Mouse (Mus musculus): ENCODE data around the gene Cacna1s. TPM values are rescaled to one million over a fixed set of nuclear protein-coding genes. Genes with fewer than 3 reads are reported as not detected.

The Cacna1s gene
- polyA plus RNA-seq, 1 experiment from 2014 or later: not detected

GRCm38 (mm10) chr1:136109464-136109863 is 56.9 kb downstream of the Cacna1s start:
- H3K9me3 ChIP-seq (ENCODE audit: control insufficient read depth, low read length): no peaks in the 10 kb centered on the region
- ATAC-seq (ENCODE audit: low FRiP score, low TSS enrichment): no peak
- WGBS: 95% methylated on average over 2 of the region's 2 CpGs
- no peaks in the 10 kb centered on the region for H3K27me3 ChIP-seq (ENCODE audit: control insufficient read depth, insufficient read depth, low read length)
- H3K9ac ChIP-seq (replicated peaks; ENCODE audit: low read length): no peak overlapping the region
- H3K4me1 ChIP-seq (ENCODE audit: control insufficient read depth, insufficient read depth, low read length): no peaks in the 10 kb centered on the region
- no peak for DNase-seq
- no peak overlapping the region for H3K4me3 ChIP-seq (replicated peaks; ENCODE audit: low read depth, low read length)
- no peak overlapping the region for H3K4me2 ChIP-seq (ENCODE audit: low read length)
- H3K36me3 ChIP-seq (ENCODE audit: control insufficient read depth, insufficient read depth, low read length): no peaks in the 10 kb centered on the region
- no peak overlapping the region for H3K27ac ChIP-seq (replicated peaks; ENCODE audit: low read depth, low read length)

- H3K4me1 ChIP-seq (ENCODE audit: control insufficient read depth, insufficient read depth, low read length): no peaks in the 10 kb centered on the region
- H3K36me3 ChIP-seq (ENCODE audit: control insufficient read depth, insufficient read depth, low read length): no peaks in the 10 kb centered on the region
- no peak overlapping the region for H3K4me2 ChIP-seq (ENCODE audit: low read length)
- H3K27ac ChIP-seq (replicated peaks; ENCODE audit: low read depth, low read length): no peak overlapping the region
- DNase-seq (peak; percentile 71), ATAC-seq (ENCODE audit: low FRiP score, low TSS enrichment) (no peak)
- no peaks in the 10 kb centered on the region for H3K27me3 ChIP-seq (ENCODE audit: control insufficient read depth, insufficient read depth, low read length)
- no peak overlapping the region for H3K4me3 ChIP-seq (replicated peaks; ENCODE audit: low read depth, low read length)
- no peak overlapping the region for H3K9ac ChIP-seq (replicated peaks; ENCODE audit: low read length)
- 26% methylated on average over 3 of the region's 3 CpGs for WGBS
- H3K9me3 ChIP-seq (ENCODE audit: control insufficient read depth, low read length): no peaks in the 10 kb centered on the region
Observed at GRCm38 (mm10) chr1:136116183-136116582, 63.6 kb downstream of the Cacna1s start.

GRCm38 (mm10) chr1:136117069-136117468 is 64.5 kb downstream of the Cacna1s start:
- H3K4me2 ChIP-seq (ENCODE audit: low read length): no peak overlapping the region
- no peak overlapping the region for H3K4me3 ChIP-seq (replicated peaks; ENCODE audit: low read depth, low read length)
- DNase-seq (no peak), ATAC-seq (ENCODE audit: low FRiP score, low TSS enrichment) (no peak)
- H3K4me1 ChIP-seq (ENCODE audit: control insufficient read depth, insufficient read depth, low read length): no peaks in the 10 kb centered on the region
- H3K9me3 ChIP-seq (ENCODE audit: control insufficient read depth, low read length): no peaks in the 10 kb centered on the region
- no peaks in the 10 kb centered on the region for H3K27me3 ChIP-seq (ENCODE audit: control insufficient read depth, insufficient read depth, low read length)
- H3K36me3 ChIP-seq (ENCODE audit: control insufficient read depth, insufficient read depth, low read length): no peaks in the 10 kb centered on the region
- WGBS: 86% methylated on average over 9 of the region's 9 CpGs
- no peak overlapping the region for H3K27ac ChIP-seq (replicated peaks; ENCODE audit: low read depth, low read length)
- H3K9ac ChIP-seq (replicated peaks; ENCODE audit: low read length): no peak overlapping the region

- peak; percentile 49 for DNase-seq
- Histone ChIP-seq H3K36me3 (ENCODE audit: control insufficient read depth, insufficient read depth, low read length) (no peaks in the 10 kb centered on the region), H3K4me1 (ENCODE audit: control insufficient read depth, insufficient read depth, low read length) (no peaks in the 10 kb centered on the region), H3K27me3 (ENCODE audit: control insufficient read depth, insufficient read depth, low read length) (no peaks in the 10 kb centered on the region), H3K9ac (replicated peaks; ENCODE audit: low read length) (no peak overlapping the region), H3K4me2 (ENCODE audit: low read length) (no peak overlapping the region), H3K9me3 (ENCODE audit: control insufficient read depth, low read length) (no peaks in the 10 kb centered on the region), H3K4me3 (replicated peaks; ENCODE audit: low read depth, low read length) (no peak overlapping the region), H3K27ac (replicated peaks; ENCODE audit: low read depth, low read length) (no peak overlapping the region)
- ATAC-seq (ENCODE audit: low FRiP score, low TSS enrichment): 0 out of 2 replicates have a peak, but pooled peaks have one; percentile 17
- WGBS: 37% methylated on average over 8 of the region's 8 CpGs
Observed at GRCm38 (mm10) chr1:136118875-136119274, 66.3 kb downstream of the Cacna1s start.

GRCm38 (mm10) chr1:136119571-136120262 is 67.2 kb downstream of the Cacna1s start:
- Histone ChIP-seq H3K36me3 (ENCODE audit: control insufficient read depth, insufficient read depth, low read length) (no peaks in the 10 kb centered on the region), H3K27ac (replicated peaks; ENCODE audit: low read depth, low read length) (no peak overlapping the region), H3K4me3 (replicated peaks; ENCODE audit: low read depth, low read length) (no peak overlapping the region), H3K4me1 (ENCODE audit: control insufficient read depth, insufficient read depth, low read length) (no peaks in the 10 kb centered on the region), H3K27me3 (ENCODE audit: control insufficient read depth, insufficient read depth, low read length) (no peaks in the 10 kb centered on the region), H3K4me2 (ENCODE audit: low read length) (no peak overlapping the region), H3K9me3 (ENCODE audit: control insufficient read depth, low read length) (no peaks in the 10 kb centered on the region), H3K9ac (replicated peaks; ENCODE audit: low read length) (no peak overlapping the region)
- no peak for DNase-seq
- 69% methylated on average over 7 of the region's 7 CpGs for WGBS
- no peak for ATAC-seq (ENCODE audit: low FRiP score, low TSS enrichment)

GRCm38 (mm10) chr1:136120263-136120603 is 67.7 kb downstream of the Cacna1s start:
- Histone ChIP-seq H3K4me1 (ENCODE audit: control insufficient read depth, insufficient read depth, low read length) (no peaks in the 10 kb centered on the region), H3K27me3 (ENCODE audit: control insufficient read depth, insufficient read depth, low read length) (no peaks in the 10 kb centered on the region), H3K9ac (replicated peaks; ENCODE audit: low read length) (no peak overlapping the region), H3K36me3 (ENCODE audit: control insufficient read depth, insufficient read depth, low read length) (no peaks in the 10 kb centered on the region), H3K9me3 (ENCODE audit: control insufficient read depth, low read length) (no peaks in the 10 kb centered on the region), H3K27ac (replicated peaks; ENCODE audit: low read depth, low read length) (no peak overlapping the region), H3K4me3 (replicated peaks; ENCODE audit: low read depth, low read length) (no peak overlapping the region), H3K4me2 (ENCODE audit: low read length) (no peak overlapping the region)
- DNase-seq (no peak), ATAC-seq (ENCODE audit: low FRiP score, low TSS enrichment) (no peak)
- 83% methylated on average over 1 of the region's 1 CpGs for WGBS

- WGBS: 51% methylated on average over 6 of the region's 6 CpGs
- ATAC-seq (ENCODE audit: low FRiP score, low TSS enrichment) (no peak), DNase-seq (no peak)
- Histone ChIP-seq H3K4me1 (ENCODE audit: control insufficient read depth, insufficient read depth, low read length) (no peaks in the 10 kb centered on the region), H3K9me3 (ENCODE audit: control insufficient read depth, low read length) (no peaks in the 10 kb centered on the region), H3K36me3 (ENCODE audit: control insufficient read depth, insufficient read depth, low read length) (no peaks in the 10 kb centered on the region), H3K27me3 (ENCODE audit: control insufficient read depth, insufficient read depth, low read length) (no peaks in the 10 kb centered on the region), H3K9ac (replicated peaks; ENCODE audit: low read length) (no peak overlapping the region), H3K4me2 (ENCODE audit: low read length) (no peak overlapping the region), H3K27ac (replicated peaks; ENCODE audit: low read depth, low read length) (no peak overlapping the region), H3K4me3 (replicated peaks; ENCODE audit: low read depth, low read length) (no peak overlapping the region)
Observed at GRCm38 (mm10) chr1:136120785-136121184, 68.2 kb downstream of the Cacna1s start.

- H3K9me3 ChIP-seq (ENCODE audit: control insufficient read depth, low read length): no peaks in the 10 kb centered on the region
- H3K4me1 ChIP-seq (ENCODE audit: control insufficient read depth, insufficient read depth, low read length): no peaks in the 10 kb centered on the region
- no peak overlapping the region for H3K4me2 ChIP-seq (ENCODE audit: low read length)
- no peaks in the 10 kb centered on the region for H3K27me3 ChIP-seq (ENCODE audit: control insufficient read depth, insufficient read depth, low read length)
- H3K9ac ChIP-seq (replicated peaks; ENCODE audit: low read length): no peak overlapping the region
- no peak overlapping the region for H3K27ac ChIP-seq (replicated peaks; ENCODE audit: low read depth, low read length)
- no peak overlapping the region for H3K4me3 ChIP-seq (replicated peaks; ENCODE audit: low read depth, low read length)
- ATAC-seq (ENCODE audit: low FRiP score, low TSS enrichment) (no peak), DNase-seq (no peak)
- WGBS: 83% methylated on average over 8 of the region's 8 CpGs
- H3K36me3 ChIP-seq (ENCODE audit: control insufficient read depth, insufficient read depth, low read length): no peaks in the 10 kb centered on the region
Observed at GRCm38 (mm10) chr1:136122030-136122429, 69.5 kb downstream of the Cacna1s start.

- ATAC-seq (ENCODE audit: low FRiP score, low TSS enrichment) (no peak), DNase-seq (no peak)
- Histone ChIP-seq H3K9ac (replicated peaks; ENCODE audit: low read length) (no peak overlapping the region), H3K9me3 (ENCODE audit: control insufficient read depth, low read length) (no peaks in the 10 kb centered on the region), H3K4me3 (replicated peaks; ENCODE audit: low read depth, low read length) (no peak overlapping the region), H3K4me2 (ENCODE audit: low read length) (no peak overlapping the region), H3K27ac (replicated peaks; ENCODE audit: low read depth, low read length) (no peak overlapping the region), H3K27me3 (ENCODE audit: control insufficient read depth, insufficient read depth, low read length) (no peaks in the 10 kb centered on the region), H3K36me3 (ENCODE audit: control insufficient read depth, insufficient read depth, low read length) (no peaks in the 10 kb centered on the region), H3K4me1 (ENCODE audit: control insufficient read depth, insufficient read depth, low read length) (peaks cover 11% of the 10 kb centered on the region; the same call in 1 of the 2 replicates)
- 88% methylated on average over 10 of the region's 10 CpGs for WGBS
Observed at GRCm38 (mm10) chr1:136126159-136126765, 73.7 kb downstream of the Cacna1s start.
